Mouse (Mus musculus): ENCODE data around the gene Nudt5. TPM values are rescaled to one million over a fixed set of nuclear protein-coding genes. Genes with fewer than 3 reads are reported as not detected.
"Not testable (repeated sequence)": the region's sequence is repeated elsewhere in the genome, so short reads cannot be mapped to it uniquely, and the experiment has no call there.

Gene Nudt5
- polyA plus RNA-seq (2012; ENCODE audit: insufficient read depth, insufficient read length, missing spikeins): 22.9 and 23.1 TPM in 2 replicates

- Histone ChIP-seq H3K4me1 (ENCODE audit: control insufficient read depth, insufficient read depth, low read length) (peaks cover 6% of the 10 kb centered on the region), H3K4me3 (ENCODE audit: insufficient read depth, low read length) (peak within 1 kb of the TSS; percentile 88), H3K27ac (ENCODE audit: insufficient read depth, low read depth, low read length) (peak within 1 kb of the TSS; percentile 91)
- no peak for TF ChIP-seq CTCF (IDR thresholded peaks at IDR 0.05; ENCODE audit: low read depth, low read length)
- TF ChIP-seq POLR2A (IDR thresholded peaks at IDR 0.05; ENCODE audit: borderline replicate concordance, low read depth, low read length): peak; percentile 7; the same call in 1 of the 2 replicates
These were observed at the start of gene Nudt5, which contains the start of gene Cdc123 for GRCm38 (mm10) chr2:5844873-5845631. TSS of gene Nudt5 (plus strand) at chr2:5845019. TSS of gene Cdc123 (minus strand) at chr2:5845164.

GRCm38 (mm10) chr2:5797816-5798672, 46.8 kb upstream of the Nudt5 start:
- no peak for TF ChIP-seq CTCF (IDR thresholded peaks at IDR 0.05; ENCODE audit: low read depth, low read length)
- TF ChIP-seq POLR2A (IDR thresholded peaks at IDR 0.05; ENCODE audit: borderline replicate concordance, low read depth, low read length): no peak
- Histone ChIP-seq H3K4me1 (ENCODE audit: control insufficient read depth, insufficient read depth, low read length) (peaks cover 20% of the 10 kb centered on the region), H3K27ac (ENCODE audit: insufficient read depth, low read depth, low read length) (no peak overlapping the region), H3K4me3 (ENCODE audit: insufficient read depth, low read length) (no peak overlapping the region)

- H3K27ac ChIP-seq (ENCODE audit: insufficient read depth, low read depth, low read length): peak overlapping the region; percentile 49
- no peak overlapping the region for H3K4me3 ChIP-seq (ENCODE audit: insufficient read depth, low read length)
- peaks cover 37% of the 10 kb centered on the region for H3K4me1 ChIP-seq (ENCODE audit: control insufficient read depth, insufficient read depth, low read length)
- no peak for TF ChIP-seq POLR2A (IDR thresholded peaks at IDR 0.05; ENCODE audit: borderline replicate concordance, low read depth, low read length)
- TF ChIP-seq CTCF (IDR thresholded peaks at IDR 0.05; ENCODE audit: low read depth, low read length): no peak
These were observed 43.6 kb upstream of the Nudt5 start for GRCm38 (mm10) chr2:5801182-5801640.

GRCm38 (mm10) chr2:5801927-5802590, 42.8 kb upstream of the Nudt5 start:
- TF ChIP-seq POLR2A (IDR thresholded peaks at IDR 0.05; ENCODE audit: borderline replicate concordance, low read depth, low read length) (no peak), CTCF (IDR thresholded peaks at IDR 0.05; ENCODE audit: low read depth, low read length) (no peak)
- peak overlapping the region; percentile 49 for H3K27ac ChIP-seq (ENCODE audit: insufficient read depth, low read depth, low read length)
- H3K4me1 ChIP-seq (ENCODE audit: control insufficient read depth, insufficient read depth, low read length): peaks cover 37% of the 10 kb centered on the region
- no peak overlapping the region for H3K4me3 ChIP-seq (ENCODE audit: insufficient read depth, low read length)

- peaks cover 37% of the 10 kb centered on the region for H3K4me1 ChIP-seq (ENCODE audit: control insufficient read depth, insufficient read depth, low read length)
- TF ChIP-seq POLR2A (IDR thresholded peaks at IDR 0.05; ENCODE audit: borderline replicate concordance, low read depth, low read length) (no peak), CTCF (IDR thresholded peaks at IDR 0.05; ENCODE audit: low read depth, low read length) (no peak)
- H3K4me3 ChIP-seq (ENCODE audit: insufficient read depth, low read length): no peak overlapping the region
- peak overlapping the region; percentile 95 for H3K27ac ChIP-seq (ENCODE audit: insufficient read depth, low read depth, low read length)
These were observed 40.3 kb upstream of the Nudt5 start for GRCm38 (mm10) chr2:5804440-5805045.

GRCm38 (mm10) chr2:5805228-5805627, 39.6 kb upstream of the Nudt5 start:
- peak overlapping the region; percentile 77; the same call in 1 of the 2 replicates for H3K27ac ChIP-seq (ENCODE audit: insufficient read depth, low read depth, low read length)
- no peak for TF ChIP-seq CTCF (IDR thresholded peaks at IDR 0.05; ENCODE audit: low read depth, low read length)
- TF ChIP-seq POLR2A (IDR thresholded peaks at IDR 0.05; ENCODE audit: borderline replicate concordance, low read depth, low read length): no peak
- H3K4me1 ChIP-seq (ENCODE audit: control insufficient read depth, insufficient read depth, low read length): peaks cover 37% of the 10 kb centered on the region
- H3K4me3 ChIP-seq (ENCODE audit: insufficient read depth, low read length): no peak overlapping the region

GRCm38 (mm10) chr2:5806201-5806600, 38.6 kb upstream of the Nudt5 start:
- not testable (repeated sequence) for H3K4me3 ChIP-seq (ENCODE audit: insufficient read depth, low read length); H3K27ac ChIP-seq (ENCODE audit: insufficient read depth, low read depth, low read length)
- peaks cover 38% of the 10 kb centered on the region for H3K4me1 ChIP-seq (ENCODE audit: control insufficient read depth, insufficient read depth, low read length)

- H3K4me1 ChIP-seq (ENCODE audit: control insufficient read depth, insufficient read depth, low read length): peaks cover 20% of the 10 kb centered on the region
- H3K27ac ChIP-seq (ENCODE audit: insufficient read depth, low read depth, low read length): no peak overlapping the region
- no peak overlapping the region for H3K4me3 ChIP-seq (ENCODE audit: insufficient read depth, low read length)
- TF ChIP-seq POLR2A (IDR thresholded peaks at IDR 0.05; ENCODE audit: borderline replicate concordance, low read depth, low read length): no peak
- TF ChIP-seq CTCF (IDR thresholded peaks at IDR 0.05; ENCODE audit: low read depth, low read length): no peak
These were observed 34.6 kb upstream of the Nudt5 start for GRCm38 (mm10) chr2:5810036-5810718.
